Mouse (Mus musculus) midbrain, embryonic 10.5 days (tissue): ENCODE measurements around the gene Slc25a47. TPM values are rescaled to one million over a fixed set of nuclear protein-coding genes. Genes with fewer than 3 reads are reported as not detected.
"Not testable (repeated sequence)": the region's sequence is repeated elsewhere in the genome, so short reads cannot be mapped to it uniquely, and the experiment has no call there.

Experiments used
- DNase-seq: peaks from one replicate; pipeline ENCODE4 v3.0.0-alpha.2; 2017; ENCODE audit warnings: low spot score
- H3K27ac ChIP-seq: fragments of 300-500 bp; sonication (generic); replicated peaks from 2 replicates; pipeline ENCODE4 v1.5.1; 2016; ENCODE audit warnings: mild to moderate bottlenecking
- H3K27me3 ChIP-seq: fragments of 300-500 bp; sonication (generic); 2 replicates; pipeline ENCODE4 v1.6.1; 2016; ENCODE audit warnings: low read depth, mild to moderate bottlenecking; ENCODE audit not compliant: poor library complexity, severe bottlenecking
- H3K36me3 ChIP-seq: fragments of 300-500 bp; sonication (generic); 2 replicates; pipeline ENCODE4 v1.6.1; 2016; ENCODE audit warnings: mild to moderate bottlenecking, moderate library complexity
- H3K4me1 ChIP-seq: fragments of 300-500 bp; sonication (generic); 2 replicates; pipeline ENCODE4 v1.6.1; 2016
- H3K4me3 ChIP-seq: fragments of 300-500 bp; sonication (generic); 2 replicates; pipeline ENCODE4 v1.5.1; 2016; ENCODE audit warnings: mild to moderate bottlenecking, moderate library complexity
- H3K9me3 ChIP-seq: fragments of 300-500 bp; sonication (generic); replicated peaks from 2 replicates; pipeline ENCODE4 v1.6.1; 2016; ENCODE audit warnings: mild to moderate bottlenecking
- WGBS: fragments of 180-500 bp; shearing (Covaris S2); methylation state at CpG from one replicate; pipeline ENCODE4 v1.1.7; 2016; 5-methylcytosine and 5-hydroxymethylcytosine counted together
- polyA plus RNA-seq: library from polyadenylated mRNA; unstranded; fragments of >200 nt; fragmentation: Nextera tagmentation; extraction: Ambion mirVana; gene quantifications from 2 replicates; pipeline ENCODE4 v1.2.1, GENCODE M21; 2016

Slc25a47 gene
- polyA plus RNA-seq, 1 experiment from 2014 or later, result 11.7 TPM

- Histone ChIP-seq H3K27me3 (peaks cover 18% of the 10 kb centered on the region), H3K27ac (no peak overlapping the region), H3K9me3 (no peaks in the 10 kb centered on the region), H3K4me1 (peaks cover 32% of the 10 kb centered on the region), H3K36me3 (peaks cover 43% of the 10 kb centered on the region), H3K4me3 (no peak overlapping the region)
- WGBS, result 77% methylated on average over 9 of the region's 9 CpGs
- no peak for DNase-seq
Observed at GRCm38 (mm10) chr12:108831966-108832643, 3.7 kb upstream of the Slc25a47 start.

GRCm38 (mm10) chr12:108832851-108833250, 3.0 kb upstream of the Slc25a47 start:
- no peak overlapping the region for H3K27ac ChIP-seq
- H3K9me3 ChIP-seq, result no peaks in the 10 kb centered on the region
- no peak overlapping the region for H3K4me3 ChIP-seq
- H3K27me3 ChIP-seq, result peaks cover 18% of the 10 kb centered on the region
- H3K4me1 ChIP-seq, result peaks cover 40% of the 10 kb centered on the region
- DNase-seq, result no peak
- peaks cover 43% of the 10 kb centered on the region for H3K36me3 ChIP-seq
- WGBS, result 90% methylated on average over 8 of the region's 8 CpGs

GRCm38 (mm10) chr12:108833408-108833807, 2.4 kb upstream of the Slc25a47 start:
- H3K36me3 ChIP-seq, result peaks cover 43% of the 10 kb centered on the region
- 86% methylated on average over 3 of the region's 3 CpGs for WGBS
- H3K4me1 ChIP-seq, result peaks cover 45% of the 10 kb centered on the region
- no peak overlapping the region for H3K27ac ChIP-seq
- H3K4me3 ChIP-seq, result no peak overlapping the region
- DNase-seq, result no peak
- H3K27me3 ChIP-seq, result peaks cover 18% of the 10 kb centered on the region
- no peaks in the 10 kb centered on the region for H3K9me3 ChIP-seq

- H3K4me3 ChIP-seq, result peak overlapping the region; percentile 74
- no peak overlapping the region for H3K27ac ChIP-seq
- peaks cover 44% of the 10 kb centered on the region for H3K36me3 ChIP-seq
- H3K4me1 ChIP-seq, result peaks cover 48% of the 10 kb centered on the region
- no peaks in the 10 kb centered on the region for H3K9me3 ChIP-seq
- WGBS, result 87% methylated on average over 3 of the region's 3 CpGs
- peaks cover 18% of the 10 kb centered on the region for H3K27me3 ChIP-seq
- DNase-seq, result no peak
Observed at GRCm38 (mm10) chr12:108834337-108834736, 1.5 kb upstream of the Slc25a47 start.

- Histone ChIP-seq H3K27ac (no peak overlapping the region), H3K27me3 (peaks cover 18% of the 10 kb centered on the region), H3K4me3 (peak overlapping the region; percentile 74), H3K36me3 (peaks cover 47% of the 10 kb centered on the region), H3K4me1 (peaks cover 48% of the 10 kb centered on the region), H3K9me3 (no peaks in the 10 kb centered on the region)
- DNase-seq, result no peak
- WGBS, result 40% methylated on average over 5 of the region's 5 CpGs
Observed at GRCm38 (mm10) chr12:108834786-108835185, 1.1 kb upstream of the Slc25a47 start.

- peaks cover 48% of the 10 kb centered on the region for H3K4me1 ChIP-seq
- DNase-seq, result no peak
Observed at GRCm38 (mm10) chr12:108835208-108835839, 522 bp upstream of the Slc25a47 start.

GRCm38 (mm10) chr12:108836722-108837121, 876 bp downstream of the Slc25a47 start:
- H3K9me3 ChIP-seq, result no peaks in the 10 kb centered on the region
- H3K4me1 ChIP-seq, result peaks cover 48% of the 10 kb centered on the region
- H3K36me3 ChIP-seq, result peaks cover 51% of the 10 kb centered on the region
- peak overlapping the region; percentile 90 for H3K27ac ChIP-seq
- H3K4me3 ChIP-seq, result peak overlapping the region; percentile 74
- H3K27me3 ChIP-seq, result peaks cover 18% of the 10 kb centered on the region
- no peak for DNase-seq
- 70% methylated on average over 7 of the region's 7 CpGs for WGBS

More at GRCm38 (mm10) chr12:108835208-108835839, 522 bp upstream of the Slc25a47 start:
- Histone ChIP-seq H3K9me3 (no peaks in the 10 kb centered on the region), H3K27me3 (peaks cover 18% of the 10 kb centered on the region), H3K4me3 (peak overlapping the region; percentile 74), H3K36me3 (peaks cover 45% of the 10 kb centered on the region), H3K27ac (peak overlapping the region; percentile 90)
- WGBS, result 2% methylated on average over 51 of the region's 51 CpGs

- Histone ChIP-seq H3K4me3 (no peak overlapping the region), H3K27me3 (no peaks in the 10 kb centered on the region), H3K9me3 (no peaks in the 10 kb centered on the region), H3K4me1 (peaks cover 25% of the 10 kb centered on the region), H3K36me3 (peaks cover 80% of the 10 kb centered on the region), H3K27ac (no peak overlapping the region)
- WGBS, result 93% methylated on average over 6 of the region's 6 CpGs
- DNase-seq, result no peak
Observed at GRCm38 (mm10) chr12:108841181-108841580, 5.3 kb downstream of the Slc25a47 start.

GRCm38 (mm10) chr12:108842663-108843062, 6.8 kb downstream of the Slc25a47 start:
- DNase-seq, result no peak
- H3K9me3 ChIP-seq, result no peaks in the 10 kb centered on the region
- no peak overlapping the region for H3K27ac ChIP-seq
- WGBS, result 92% methylated on average over 7 of the region's 7 CpGs
- H3K36me3 ChIP-seq, result peaks cover 83% of the 10 kb centered on the region
- H3K4me3 ChIP-seq, result no peak overlapping the region
- peaks cover 10% of the 10 kb centered on the region for H3K4me1 ChIP-seq
- H3K27me3 ChIP-seq, result no peaks in the 10 kb centered on the region

- not testable (repeated sequence) for DNase-seq, H3K27ac ChIP-seq, H3K27me3 ChIP-seq, H3K4me3 ChIP-seq, H3K9me3 ChIP-seq
- Histone ChIP-seq H3K4me1 (peaks cover 11% of the 10 kb centered on the region), H3K36me3 (peaks cover 50% of the 10 kb centered on the region)
- WGBS, result 88% methylated on average over 3 of the region's 3 CpGs
Observed at GRCm38 (mm10) chr12:108848033-108848432, 12.2 kb downstream of the Slc25a47 start.

GRCm38 (mm10) chr12:108849488-108850022, 13.7 kb downstream of the Slc25a47 start:
- no peak overlapping the region for H3K27ac ChIP-seq
- DNase-seq, result no peak
- 94% methylated on average over 4 of the region's 4 CpGs for WGBS
- no peak overlapping the region for H3K4me3 ChIP-seq
- no peaks in the 10 kb centered on the region for H3K9me3 ChIP-seq
- peaks cover 35% of the 10 kb centered on the region for H3K36me3 ChIP-seq
- no peaks in the 10 kb centered on the region for H3K27me3 ChIP-seq
- H3K4me1 ChIP-seq, result peaks cover 11% of the 10 kb centered on the region

- no peak for DNase-seq
- WGBS, result 68% methylated on average over 8 of the region's 8 CpGs
- Histone ChIP-seq H3K27ac (0 out of 2 replicates have a peak overlapping the region, but pooled peaks have one; percentile 19), H3K36me3 (peaks cover 31% of the 10 kb centered on the region), H3K27me3 (no peaks in the 10 kb centered on the region), H3K9me3 (no peaks in the 10 kb centered on the region), H3K4me1 (peaks cover 11% of the 10 kb centered on the region), H3K4me3 (no peak overlapping the region)
Observed at GRCm38 (mm10) chr12:108850129-108850528, 14.3 kb downstream of the Slc25a47 start.

- Histone ChIP-seq H3K27ac (0 out of 2 replicates have a peak overlapping the region, but pooled peaks have one; percentile 38), H3K36me3 (peaks cover 29% of the 10 kb centered on the region), H3K4me1 (peaks cover 11% of the 10 kb centered on the region), H3K4me3 (no peak overlapping the region), H3K9me3 (no peaks in the 10 kb centered on the region), H3K27me3 (no peaks in the 10 kb centered on the region)
- WGBS, result 91% methylated on average over 8 of the region's 8 CpGs
- no peak for DNase-seq
Observed at GRCm38 (mm10) chr12:108850886-108851285, 15.0 kb downstream of the Slc25a47 start.
